Mouse (Mus musculus): ENCODE results near the gene Camkk2. TPM values are rescaled to one million over a fixed set of nuclear protein-coding genes. Genes with fewer than 3 reads are reported as not detected.

Gene Camkk2
- polyA plus RNA-seq, 1 experiment: 212 TPM

GRCm38 (mm10) chr5:122797866-122798265, 18.7 kb upstream of the Camkk2 start:
- H3K4me3 ChIP-seq (replicated peaks; ENCODE audit: insufficient read depth, low read depth, low read length): no peak overlapping the region
- DNase-seq: no peak
- 97% methylated on average over 3 of the region's 3 CpGs for WGBS
- peaks cover 19% of the 10 kb centered on the region for H3K4me1 ChIP-seq (ENCODE audit: control insufficient read depth, insufficient read depth, low read length)
- no peaks in the 10 kb centered on the region for H3K27me3 ChIP-seq (ENCODE audit: control insufficient read depth, insufficient read depth, low read length)
- no peak overlapping the region for H3K27ac ChIP-seq (ENCODE audit: insufficient read depth, low read length)
- TF ChIP-seq CTCF (IDR thresholded peaks at IDR 0.05; ENCODE audit: borderline replicate concordance, insufficient read depth, low read depth, low read length) (no peak), POLR2A (IDR thresholded peaks at IDR 0.05; ENCODE audit: borderline replicate concordance, insufficient read depth, low read length) (no peak)

GRCm38 (mm10) chr5:122788696-122789095, 9.5 kb upstream of the Camkk2 start:
- WGBS: 94% methylated on average over 2 of the region's 2 CpGs
- no peaks in the 10 kb centered on the region for H3K27me3 ChIP-seq (ENCODE audit: control insufficient read depth, insufficient read depth, low read length)

GRCm38 (mm10) chr5:122786035-122786819, 7.0 kb upstream of the Camkk2 start:
- no peak for DNase-seq
- no peak overlapping the region for H3K4me3 ChIP-seq (replicated peaks; ENCODE audit: insufficient read depth, low read depth, low read length)
- WGBS: 64% methylated on average over 12 of the region's 12 CpGs
- H3K4me1 ChIP-seq (ENCODE audit: control insufficient read depth, insufficient read depth, low read length): no peaks in the 10 kb centered on the region
- TF ChIP-seq POLR2A (IDR thresholded peaks at IDR 0.05; ENCODE audit: borderline replicate concordance, insufficient read depth, low read length) (no peak), CTCF (IDR thresholded peaks at IDR 0.05; ENCODE audit: borderline replicate concordance, insufficient read depth, low read depth, low read length) (no peak)
- no peaks in the 10 kb centered on the region for H3K27me3 ChIP-seq (ENCODE audit: control insufficient read depth, insufficient read depth, low read length)
- no peak overlapping the region for H3K27ac ChIP-seq (ENCODE audit: insufficient read depth, low read length)

More at GRCm38 (mm10) chr5:122788696-122789095, 9.5 kb upstream of the Camkk2 start:
- Histone ChIP-seq H3K4me3 (replicated peaks; ENCODE audit: insufficient read depth, low read depth, low read length) (no peak overlapping the region), H3K27ac (ENCODE audit: insufficient read depth, low read length) (no peak overlapping the region), H3K4me1 (ENCODE audit: control insufficient read depth, insufficient read depth, low read length) (no peaks in the 10 kb centered on the region)
- TF ChIP-seq POLR2A (IDR thresholded peaks at IDR 0.05; ENCODE audit: borderline replicate concordance, insufficient read depth, low read length) (no peak), CTCF (IDR thresholded peaks at IDR 0.05; ENCODE audit: borderline replicate concordance, insufficient read depth, low read depth, low read length) (no peak)
- DNase-seq: no peak

DNA sequence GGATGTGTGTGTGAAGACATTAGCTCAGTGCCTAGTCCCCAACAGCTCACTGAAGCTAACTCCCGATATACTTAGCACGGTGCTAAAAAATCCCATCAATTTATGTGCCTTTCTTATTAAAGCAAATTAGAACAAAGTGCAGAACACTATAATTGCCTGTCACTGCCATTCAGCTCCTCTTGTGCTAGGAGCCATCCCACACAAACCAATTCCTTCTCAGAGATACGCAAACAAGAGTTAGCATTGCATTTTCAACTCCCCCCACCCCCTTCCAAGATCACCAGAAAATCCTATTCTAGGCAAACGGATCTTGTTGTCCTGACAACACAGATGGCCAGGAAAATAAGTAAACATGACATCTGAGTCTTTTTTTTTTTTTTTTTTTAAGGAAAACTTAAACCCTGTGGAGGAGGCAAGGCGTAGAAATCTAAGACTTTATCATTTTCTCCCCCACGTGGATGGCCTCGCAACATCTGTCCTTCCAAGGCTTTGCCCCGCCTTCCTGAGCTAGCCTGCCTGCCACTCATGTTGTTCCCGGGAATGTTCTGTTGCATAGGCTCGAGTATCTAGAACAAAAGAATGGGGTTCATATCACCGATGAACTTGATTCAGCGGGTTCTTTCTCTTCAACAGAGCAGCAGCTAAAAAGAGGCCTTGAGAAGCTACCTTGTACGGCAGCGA, 4.7 kb upstream of the Camkk2 start:
- WGBS: 55% methylated on average over 14 of the region's 14 CpGs
- Histone ChIP-seq H3K4me3 (replicated peaks; ENCODE audit: insufficient read depth, low read depth, low read length) (no peak overlapping the region), H3K4me1 (ENCODE audit: control insufficient read depth, insufficient read depth, low read length) (no peaks in the 10 kb centered on the region), H3K27ac (ENCODE audit: insufficient read depth, low read length) (no peak overlapping the region), H3K27me3 (ENCODE audit: control insufficient read depth, insufficient read depth, low read length) (no peaks in the 10 kb centered on the region)
- no peak for DNase-seq
- TF ChIP-seq CTCF (IDR thresholded peaks at IDR 0.05; ENCODE audit: borderline replicate concordance, insufficient read depth, low read depth, low read length): no peak
- no peak for TF ChIP-seq POLR2A (IDR thresholded peaks at IDR 0.05; ENCODE audit: borderline replicate concordance, insufficient read depth, low read length)

- WGBS: 79% methylated on average over 1 of the region's 1 CpGs
- H3K4me3 ChIP-seq (replicated peaks; ENCODE audit: insufficient read depth, low read depth, low read length): no peak overlapping the region
- H3K27ac ChIP-seq (ENCODE audit: insufficient read depth, low read length): no peak overlapping the region
- peaks cover 5% of the 10 kb centered on the region; the same call in 1 of the 2 replicates for H3K4me1 ChIP-seq (ENCODE audit: control insufficient read depth, insufficient read depth, low read length)
- H3K27me3 ChIP-seq (ENCODE audit: control insufficient read depth, insufficient read depth, low read length): no peaks in the 10 kb centered on the region
- DNase-seq: no peak
- TF ChIP-seq POLR2A (IDR thresholded peaks at IDR 0.05; ENCODE audit: borderline replicate concordance, insufficient read depth, low read length) (no peak), CTCF (IDR thresholded peaks at IDR 0.05; ENCODE audit: borderline replicate concordance, insufficient read depth, low read depth, low read length) (no peak)
Observed at GRCm38 (mm10) chr5:122782066-122782465, 2.9 kb upstream of the Camkk2 start.

GRCm38 (mm10) chr5:122780791-122781432, 1.7 kb upstream of the Camkk2 start:
- WGBS: 90% methylated on average over 19 of the region's 19 CpGs
- TF ChIP-seq POLR2A (IDR thresholded peaks at IDR 0.05; ENCODE audit: borderline replicate concordance, insufficient read depth, low read length): no peak
- TF ChIP-seq CTCF (IDR thresholded peaks at IDR 0.05; ENCODE audit: borderline replicate concordance, insufficient read depth, low read depth, low read length): 0 out of 2 replicates have a peak, but pooled peaks have one; percentile 12
- H3K27ac ChIP-seq (ENCODE audit: insufficient read depth, low read length): no peak overlapping the region

DNA sequence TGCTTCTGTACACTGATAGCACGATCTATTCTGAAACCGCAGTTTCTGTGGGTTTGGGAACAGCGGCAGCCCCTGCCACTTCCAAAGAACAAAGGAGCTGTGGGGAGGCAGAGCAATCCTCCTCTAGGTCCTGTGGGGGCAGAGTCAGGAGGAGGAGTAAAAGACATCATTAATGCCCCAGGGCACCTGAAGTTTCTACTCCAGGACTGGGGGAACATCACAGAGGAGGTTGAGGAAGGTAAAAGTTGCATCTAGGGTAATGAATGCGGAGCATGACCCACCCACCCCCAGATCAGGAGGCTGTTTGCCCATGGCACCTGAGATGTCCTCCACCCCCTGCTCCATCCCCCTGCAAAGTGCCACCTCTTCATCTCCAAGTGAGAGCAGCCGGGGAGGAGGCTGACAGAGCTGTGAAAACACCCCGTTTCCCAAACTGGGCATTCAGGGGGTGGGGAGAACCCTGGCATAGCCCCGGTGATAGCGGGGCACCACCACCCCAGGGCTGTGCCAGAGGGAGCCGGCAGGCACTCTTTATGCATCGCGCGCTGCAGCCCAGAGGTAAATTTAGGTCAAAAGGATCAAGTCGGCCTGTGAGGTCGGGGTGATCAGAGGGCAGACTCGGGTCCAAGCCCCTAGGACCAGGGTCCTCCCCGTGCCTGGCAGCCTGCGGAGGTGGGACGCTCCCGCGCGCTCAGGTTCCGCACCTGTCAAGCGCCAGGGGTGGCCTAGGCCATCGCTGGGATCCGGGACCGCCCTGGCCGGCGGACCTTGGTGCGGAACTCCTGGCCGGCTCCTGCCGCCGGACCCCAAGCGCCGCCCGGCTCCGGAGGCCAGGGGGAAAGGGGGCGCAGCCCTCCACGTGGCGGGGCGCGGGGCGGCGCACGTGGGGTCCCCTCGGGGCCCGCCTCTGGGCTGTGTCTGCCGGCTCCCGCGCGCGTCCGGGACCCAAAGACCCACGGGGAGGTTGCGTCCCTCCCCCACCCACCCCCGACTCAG, 680 bp downstream of the Camkk2 start:
- peaks cover 16% of the 10 kb centered on the region for H3K4me1 ChIP-seq (ENCODE audit: control insufficient read depth, insufficient read depth, low read length)
- TF ChIP-seq POLR2A (IDR thresholded peaks at IDR 0.05; ENCODE audit: borderline replicate concordance, insufficient read depth, low read length) (no peak), CTCF (IDR thresholded peaks at IDR 0.05; ENCODE audit: borderline replicate concordance, insufficient read depth, low read depth, low read length) (no peak)
- peak overlapping the region; percentile 87 for H3K27ac ChIP-seq (ENCODE audit: insufficient read depth, low read length)
- H3K4me3 ChIP-seq (replicated peaks; ENCODE audit: insufficient read depth, low read depth, low read length): peak overlapping the region; percentile 64
- WGBS: under 1% methylated on average over 55 of the region's 55 CpGs
- peak; percentile 59 to 68 for DNase-seq
- no peaks in the 10 kb centered on the region for H3K27me3 ChIP-seq (ENCODE audit: control insufficient read depth, insufficient read depth, low read length)

More at GRCm38 (mm10) chr5:122780791-122781432, 1.7 kb upstream of the Camkk2 start:
- H3K27me3 ChIP-seq (ENCODE audit: control insufficient read depth, insufficient read depth, low read length): no peaks in the 10 kb centered on the region
- H3K4me3 ChIP-seq (replicated peaks; ENCODE audit: insufficient read depth, low read depth, low read length): no peak overlapping the region
- DNase-seq: no peak
- H3K4me1 ChIP-seq (ENCODE audit: control insufficient read depth, insufficient read depth, low read length): peaks cover 5% of the 10 kb centered on the region; the same call in 1 of the 2 replicates
